In the genomic region with DNA sequence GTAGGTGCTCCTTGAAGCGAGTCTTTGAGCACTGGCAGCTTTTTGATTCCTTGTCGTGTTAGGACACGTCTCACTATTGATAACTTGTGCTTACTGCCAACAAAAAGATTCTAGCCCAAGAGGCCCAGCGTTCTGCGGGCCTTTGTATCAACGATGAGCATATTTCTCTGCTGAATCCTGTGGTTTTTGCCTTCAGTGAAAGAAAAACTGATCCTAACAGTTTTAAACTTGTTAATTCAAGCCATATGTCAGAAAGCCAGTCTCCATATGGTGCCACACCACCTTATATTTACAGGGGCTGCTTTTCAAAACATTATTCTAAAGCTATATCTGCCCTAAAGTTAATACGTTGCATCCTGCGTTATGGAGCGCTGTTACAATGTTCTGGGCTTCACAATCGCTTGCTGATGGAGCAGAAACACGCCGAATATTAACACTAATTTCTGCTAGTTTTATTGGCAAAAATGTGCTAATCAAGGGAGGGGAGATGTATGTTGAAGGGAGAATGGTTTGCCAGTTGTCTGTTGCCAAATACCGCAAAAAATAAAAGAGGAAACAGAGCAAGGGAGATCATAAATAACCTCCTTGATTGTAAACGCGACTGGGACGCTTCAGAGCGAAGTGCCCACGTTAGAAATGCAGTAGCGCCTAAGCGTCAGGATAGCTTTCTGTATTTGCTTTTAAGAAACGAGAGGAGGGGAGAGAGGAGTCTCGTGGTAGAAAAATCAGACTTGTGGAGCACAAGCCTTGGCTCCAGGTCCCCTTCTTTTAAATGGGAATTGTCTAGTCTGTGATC, we compare ENCODE assay signal across 18 mouse cellular contexts.
A peak's percentile ranks its signal among the peaks of the same experiment; 100 is the strongest.
DNase-seq lines count a peak whose midpoint lies in the region; ATAC-seq and TF ChIP-seq lines count a peak whose summit lies in the region.
"Had no signal": no experiment of that assay in that cellular context is flagged by ENCODE, and none has a peak within 500 bp of the region (broad histone marks: within the 10 kb centered on the region; RNA-seq: fewer than 3 reads in every experiment).

No protein-coding gene starts in this region.

- TF ChIP-seq POLR2A in limb, embryonic 14.5 days (IDR thresholded peaks at IDR 0.05; ENCODE audit: borderline replicate concordance, extremely low read depth, insufficient read depth, insufficient read length): no peak
- TF ChIP-seq POLR2A in heart, adult 2 months (IDR thresholded peaks at IDR 0.05; ENCODE audit: insufficient read depth, low read depth, low read length): no peak
- TF ChIP-seq POLR2A in thymus, adult 2 months (IDR thresholded peaks at IDR 0.05; ENCODE audit: control insufficient read depth, extremely low read depth, insufficient read depth, low read length, poor library complexity): no peak

- H3K79me2 ChIP-seq in heart, adult 2 months (replicated peaks; ENCODE audit: control insufficient read depth, insufficient read depth, low read length): no peaks in the 10 kb centered on the region

- H3K27me3 ChIP-seq in embryonic facial prominence, embryonic 10.5 days (replicated peaks; ENCODE audit: low read depth, poor library complexity, severe bottlenecking): no peaks in the 10 kb centered on the region
- H3K27me3 ChIP-seq in forebrain, embryonic 16.5 days (replicated peaks; ENCODE audit: control insufficient read depth, insufficient read depth, low read length): no peaks in the 10 kb centered on the region
- H3K27me3 ChIP-seq in limb, embryonic 14.5 days (ENCODE audit: control insufficient read depth, insufficient read depth, low read length): no peaks in the 10 kb centered on the region
- H3K27me3 ChIP-seq in heart, adult 2 months (ENCODE audit: control insufficient read depth, insufficient read depth, low read length): no peaks in the 10 kb centered on the region
- H3K27me3 ChIP-seq in thymus, adult 2 months (ENCODE audit: control insufficient read depth, insufficient read depth, low read length): no peaks in the 10 kb centered on the region
- H3K27me3 ChIP-seq: intestine, embryonic 15.5 days; liver, embryonic 15.5 days had no signal

- WGBS in embryonic facial prominence, embryonic 10.5 days: 57% methylated on average over 22 of the region's 22 CpGs
- 48% methylated on average over 22 of the region's 22 CpGs for WGBS in forebrain, embryonic 16.5 days
- 17% methylated on average over 22 of the region's 22 CpGs for WGBS in limb, embryonic 14.5 days
- 72% methylated on average over 22 of the region's 22 CpGs for WGBS in heart, adult 2 months
- WGBS in thymus, adult 2 months: 64% methylated on average over 22 of the region's 22 CpGs

- H3K4me1 ChIP-seq in embryonic facial prominence, embryonic 10.5 days: peaks cover 23% of the 10 kb centered on the region
- peaks cover 17% of the 10 kb centered on the region for H3K4me1 ChIP-seq in forebrain, embryonic 16.5 days (replicated peaks; ENCODE audit: control insufficient read depth, insufficient read depth, low read length)
- H3K4me1 ChIP-seq in limb, embryonic 14.5 days (ENCODE audit: control insufficient read depth, insufficient read depth, low read length): 0 out of 2 replicates have a peak, but pooled peaks cover 5% of the 10 kb centered on the region
- no peaks in the 10 kb centered on the region for H3K4me1 ChIP-seq in heart, adult 2 months (ENCODE audit: control insufficient read depth, insufficient read depth, low read length)
- no peaks in the 10 kb centered on the region for H3K4me1 ChIP-seq in thymus, adult 2 months (replicated peaks; ENCODE audit: control insufficient read depth, insufficient read depth, low read length)
- H3K4me1 ChIP-seq: intestine, embryonic 15.5 days; liver, embryonic 15.5 days had no signal

- DNase-seq in frontal cortex, postnatal 14 days (ENCODE audit: low spot score in 2 of 2): no peak
- no peak for DNase-seq in embryonic facial prominence, embryonic 10.5 days (ENCODE audit: low spot score)
- no peak for DNase-seq in limb, embryonic 14.5 days (ENCODE audit: low spot score)
- no peak for DNase-seq in heart, adult 2 months
- no peak for DNase-seq in urinary bladder, postnatal 36 days (ENCODE audit: low spot score in 2 of 2)
- no peak for DNase-seq in thymus, adult 2 months
- DNase-seq: cerebellum, adult 11-12 months; cerebellum, postnatal 36 days; gastrocnemius, adult 2 months; heart, adult 11 months; kidney, postnatal 4 days; lung, postnatal 10 days; right cerebral cortex, adult 18-20 months; thymus, adult 18-20 months had no signal

- no peak for TF ChIP-seq EP300 in heart, adult 2 months (IDR thresholded peaks at IDR 0.05; ENCODE audit: insufficient read depth, low read depth, low read length)

- ATAC-seq in frontal cortex, adult (ENCODE audit: low TSS enrichment): peak; percentile 25
- peak; percentile 45 for ATAC-seq in forebrain, embryonic 16.5 days
- ATAC-seq in limb, embryonic 14.5 days (ENCODE audit: low FRiP score, low read depth): no peak
- ATAC-seq: intestine, embryonic 15.5 days had no signal

- H3K4me3 ChIP-seq in embryonic facial prominence, embryonic 10.5 days: no peak overlapping the region
- H3K4me3 ChIP-seq in forebrain, embryonic 16.5 days (replicated peaks; ENCODE audit: low read length): no peak overlapping the region
- H3K4me3 ChIP-seq in limb, embryonic 14.5 days (replicated peaks; ENCODE audit: low read length): peak overlapping the region; percentile 15; the same call in 1 of the 2 replicates
- H3K4me3 ChIP-seq in heart, adult 2 months: no peak overlapping the region
- H3K4me3 ChIP-seq in thymus, adult 2 months (ENCODE audit: control insufficient read depth, insufficient read depth, low read length): no peak overlapping the region
- H3K4me3 ChIP-seq: gastrocnemius, adult 2 months; intestine, embryonic 15.5 days; liver, embryonic 15.5 days had no signal

- H3K36me3 ChIP-seq in embryonic facial prominence, embryonic 10.5 days (replicated peaks): no peaks in the 10 kb centered on the region
- H3K36me3 ChIP-seq in forebrain, embryonic 16.5 days (ENCODE audit: control insufficient read depth, insufficient read depth): no peaks in the 10 kb centered on the region
- H3K36me3 ChIP-seq in limb, embryonic 14.5 days (ENCODE audit: control insufficient read depth, insufficient read depth, low read length): no peaks in the 10 kb centered on the region
- H3K36me3 ChIP-seq in heart, adult 2 months (ENCODE audit: control insufficient read depth, insufficient read depth, low read length): no peaks in the 10 kb centered on the region
- H3K36me3 ChIP-seq in thymus, adult 2 months (ENCODE audit: control insufficient read depth, insufficient read depth, low read length): no peaks in the 10 kb centered on the region
- H3K36me3 ChIP-seq: intestine, embryonic 15.5 days; liver, embryonic 15.5 days had no signal

- peak overlapping the region; percentile 32; the same call in 1 of the 2 replicates for H3K27ac ChIP-seq in embryonic facial prominence, embryonic 10.5 days (replicated peaks)
- peak overlapping the region; percentile 76 for H3K27ac ChIP-seq in forebrain, embryonic 16.5 days (ENCODE audit: low read length)
- H3K27ac ChIP-seq in limb, embryonic 14.5 days (replicated peaks; ENCODE audit: low read depth, low read length): no peak overlapping the region
- no peak overlapping the region for H3K27ac ChIP-seq in heart, adult 2 months
- no peak overlapping the region for H3K27ac ChIP-seq in thymus, adult 2 months (ENCODE audit: control insufficient read depth, insufficient read depth, low read length)
- H3K27ac ChIP-seq: gastrocnemius, adult 2 months; intestine, embryonic 15.5 days; liver, embryonic 15.5 days had no signal

- no peaks in the 10 kb centered on the region; the same call in 1 of the 2 replicates for H3K9me3 ChIP-seq in embryonic facial prominence, embryonic 10.5 days
- no peaks in the 10 kb centered on the region for H3K9me3 ChIP-seq in forebrain, embryonic 16.5 days (ENCODE audit: control insufficient read depth, low read length)
- no peaks in the 10 kb centered on the region for H3K9me3 ChIP-seq in limb, embryonic 14.5 days (ENCODE audit: control insufficient read depth, low read length)
- H3K9me3 ChIP-seq: intestine, embryonic 15.5 days; liver, embryonic 15.5 days had no signal

- TF ChIP-seq CTCF in heart, adult 2 months (IDR thresholded peaks at IDR 0.05): no peak
- TF ChIP-seq CTCF in thymus, adult 2 months (IDR thresholded peaks at IDR 0.05; ENCODE audit: borderline replicate concordance, control insufficient read depth, extremely low read depth, insufficient read depth, low read length, poor library complexity): no peak

- H3K4me2 ChIP-seq in forebrain, embryonic 16.5 days (ENCODE audit: low read length): peak overlapping the region; percentile 28
- H3K4me2 ChIP-seq in limb, embryonic 14.5 days (replicated peaks; ENCODE audit: low read depth, low read length, severe bottlenecking): peak overlapping the region; percentile 41
- H3K4me2 ChIP-seq: intestine, embryonic 15.5 days; liver, embryonic 15.5 days had no signal

- H3K9ac ChIP-seq in forebrain, embryonic 16.5 days (replicated peaks; ENCODE audit: low read depth, low read length): no peak overlapping the region
- 0 out of 2 replicates have a peak overlapping the region, but pooled peaks have one; percentile 13 for H3K9ac ChIP-seq in limb, embryonic 14.5 days (ENCODE audit: low read depth, low read length, severe bottlenecking)
- no peak overlapping the region for H3K9ac ChIP-seq in heart, adult 2 months (ENCODE audit: low read depth, low read length)
- H3K9ac ChIP-seq: intestine, embryonic 15.5 days; liver, embryonic 15.5 days had no signal

- intact Hi-C loops in heart, adult 2 months (cut with DNase I): no loop called here

Comparison
In these comparisons a context has a peak if more than half of its experiments do, and no peak if none do; other contexts are left out.
1. H3K27ac ChIP-seq: peak in embryonic facial prominence, embryonic 10.5 days (single experiment) and forebrain, embryonic 16.5 days (single experiment); none in limb, embryonic 14.5 days (single experiment), heart, adult 2 months (single experiment) and thymus, adult 2 months (single experiment).